Mouse (Mus musculus) ES-Bruce4 (cell line): ENCODE results near the gene Ccdc169.

Source experiments
- CTCF ChIP-seq: IDR thresholded peaks from one replicate; pipeline ENCODE4 v1.8.1; 2011; ENCODE audit warnings: low read depth, low read length
- EP300 ChIP-seq: IDR thresholded peaks from 2 replicates; pipeline ENCODE4 v1.6.1; 2011; ENCODE audit warnings: low read depth, low read length; ENCODE audit not compliant: insufficient read depth

GRCm38 (mm10) chr3:55088843-55089242 is 48.3 kb upstream of the Ccdc169 start:
- TF ChIP-seq CTCF (no peak), EP300 (no peak)
